Mouse (Mus musculus): ENCODE data around the gene Rgs12. TPM values are rescaled to one million over a fixed set of nuclear protein-coding genes. Genes with fewer than 3 reads are reported as not detected.
A peak's percentile ranks its signal among the peaks of the same experiment; 100 is the strongest.

Rgs12 gene
- polyA plus RNA-seq, 1 experiment from 2014 or later: 57.6 TPM

DNA sequence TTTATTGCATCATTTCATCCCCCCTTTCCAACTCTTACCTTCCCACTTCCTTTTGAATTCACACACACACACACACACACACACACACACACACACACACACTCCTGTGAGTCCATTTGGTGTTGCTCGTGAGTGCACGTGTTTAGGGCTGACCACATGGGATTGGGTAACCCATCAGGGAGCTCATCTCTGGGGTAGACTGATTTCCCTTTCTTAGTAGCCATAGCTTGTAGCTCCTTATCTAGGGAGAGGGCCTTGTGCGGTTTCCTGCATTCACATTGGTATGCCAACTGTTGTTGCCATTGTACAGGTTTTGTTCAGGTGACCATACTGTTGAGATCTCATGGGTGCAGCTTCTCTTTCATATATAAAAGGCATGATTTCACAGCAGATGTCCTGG is 5.8 kb upstream of the Rgs12 start:
- H3K4me1 ChIP-seq: peaks cover 44% of the 10 kb centered on the region
- peak overlapping the region; percentile 85 for H3K27ac ChIP-seq
- 79% methylated on average over 3 of the region's 3 CpGs for WGBS

DNA sequence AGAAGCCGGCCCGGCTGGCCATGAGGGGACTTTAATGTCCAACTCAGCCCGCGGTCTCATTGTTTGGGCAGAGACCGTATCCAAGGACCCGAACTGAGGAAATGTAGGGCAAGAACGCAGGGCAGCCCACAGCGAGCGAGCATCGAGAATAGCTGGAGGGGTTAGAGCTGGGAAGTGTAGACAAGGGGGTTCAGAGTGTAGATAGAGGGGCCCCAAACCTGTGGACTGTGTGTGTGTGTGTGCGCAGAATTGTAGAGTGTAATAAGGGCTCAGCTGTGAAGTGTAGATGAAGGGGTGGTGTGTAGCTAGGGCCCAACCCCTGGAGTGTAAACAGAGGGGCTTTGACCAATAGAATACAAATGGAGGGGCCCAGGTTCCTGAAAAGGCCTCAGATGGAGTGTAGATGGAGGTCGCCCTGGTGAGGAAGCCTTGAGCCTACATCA is 545 bp downstream of the Rgs12 start:
- Histone ChIP-seq H3K4me3 (peak overlapping the region; percentile 88), H3K4me1 (peaks cover 59% of the 10 kb centered on the region), H3K27ac (peak overlapping the region; percentile 99), H3K36me3 (replicated peaks) (peaks cover 40% of the 10 kb centered on the region), H3K9me3 (peaks cover 13% of the 10 kb centered on the region), H3K27me3 (ENCODE audit: poor library complexity, severe bottlenecking) (no peaks in the 10 kb centered on the region)
- WGBS: under 1% methylated on average over 12 of the region's 12 CpGs
- DNase-seq (ENCODE audit: extremely low spot score, low spot score): peak; percentile 60

More for the DNA sequence above, 5.8 kb upstream of the Rgs12 start:
- H3K4me3 ChIP-seq: no peak overlapping the region
- no peaks in the 10 kb centered on the region for H3K36me3 ChIP-seq (replicated peaks)
- no peaks in the 10 kb centered on the region for H3K27me3 ChIP-seq (ENCODE audit: poor library complexity, severe bottlenecking)
- H3K9me3 ChIP-seq: no peaks in the 10 kb centered on the region
- DNase-seq (ENCODE audit: extremely low spot score, low spot score): no peak

DNA sequence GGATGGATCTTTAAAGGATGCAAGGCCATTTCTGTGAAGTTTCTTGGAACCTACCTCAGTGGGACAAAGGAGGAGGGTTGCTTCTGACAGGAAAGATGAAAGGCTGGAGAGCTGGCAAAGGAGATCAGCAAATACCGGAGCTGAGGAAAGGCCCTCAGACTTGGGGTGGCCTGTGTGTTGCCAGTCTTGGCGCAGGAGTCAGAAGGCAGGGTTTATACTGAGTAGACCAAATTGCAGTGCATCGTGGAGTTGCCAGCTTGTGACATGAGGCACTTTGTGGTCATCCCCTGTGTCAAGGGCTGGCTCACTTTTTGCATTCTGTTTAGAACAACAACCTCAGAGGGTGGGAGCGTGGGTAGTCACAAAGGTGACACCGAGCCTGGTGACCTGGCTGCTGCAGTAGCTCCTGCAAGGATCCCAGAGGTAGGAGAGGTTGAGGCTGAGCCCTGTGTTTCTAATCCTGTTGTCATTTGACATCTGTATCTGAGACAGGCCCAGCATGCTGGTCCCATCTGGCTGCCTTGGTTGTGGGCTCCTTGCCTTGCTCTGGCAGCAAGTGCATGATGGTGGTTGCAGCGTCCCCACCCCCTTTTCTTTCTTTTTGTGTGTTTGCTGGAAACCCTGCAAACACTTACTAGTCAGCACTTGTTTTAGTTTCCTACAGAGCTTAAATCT is 1.4 kb downstream of the Rgs12 start:
- peak overlapping the region; percentile 88 for H3K4me3 ChIP-seq
- 86% methylated on average over 6 of the region's 6 CpGs for WGBS
- H3K36me3 ChIP-seq (replicated peaks): peaks cover 49% of the 10 kb centered on the region
- peak overlapping the region; percentile 99 for H3K27ac ChIP-seq
- peaks cover 13% of the 10 kb centered on the region for H3K9me3 ChIP-seq
- no peaks in the 10 kb centered on the region for H3K27me3 ChIP-seq (ENCODE audit: poor library complexity, severe bottlenecking)
- H3K4me1 ChIP-seq: peaks cover 59% of the 10 kb centered on the region
- DNase-seq (ENCODE audit: extremely low spot score, low spot score): no peak

DNA sequence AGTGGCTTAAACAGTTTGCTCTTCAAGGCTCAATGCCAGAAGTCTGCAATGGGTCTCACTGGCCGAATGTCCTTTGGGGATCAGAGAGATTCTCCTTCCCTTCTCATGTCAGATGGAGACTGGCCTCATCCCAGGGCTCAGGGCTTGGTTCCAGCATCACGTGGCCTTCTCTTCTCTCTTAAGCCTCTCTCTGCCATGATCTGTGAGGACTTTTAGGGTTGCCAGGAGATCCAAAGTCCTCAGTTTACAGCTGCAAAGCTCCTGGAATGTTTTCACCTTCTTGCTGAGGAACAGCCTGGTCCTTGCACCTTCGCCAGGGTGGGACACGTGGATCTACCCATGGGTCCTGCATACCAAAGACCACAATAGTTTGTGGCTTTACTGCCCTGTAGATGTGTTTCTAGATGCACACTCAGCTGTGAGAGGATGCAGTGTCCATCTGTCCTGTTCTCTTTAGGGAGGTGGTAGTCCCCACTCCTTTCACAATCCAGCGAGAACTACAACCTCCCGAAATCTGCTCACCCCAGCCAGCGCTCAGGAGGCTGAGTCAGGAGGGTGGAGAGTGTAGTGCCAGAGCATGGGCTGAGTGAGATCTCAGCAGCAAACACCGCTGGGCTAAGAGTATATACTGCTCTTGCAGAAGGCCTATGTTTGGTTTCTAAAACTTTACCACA is 2.1 kb downstream of the Rgs12 start:
- Histone ChIP-seq H3K9me3 (peaks cover 13% of the 10 kb centered on the region), H3K4me1 (peaks cover 59% of the 10 kb centered on the region), H3K4me3 (peak overlapping the region; percentile 88), H3K27ac (peak overlapping the region; percentile 99), H3K27me3 (ENCODE audit: poor library complexity, severe bottlenecking) (no peaks in the 10 kb centered on the region), H3K36me3 (replicated peaks) (peaks cover 55% of the 10 kb centered on the region)
- WGBS: 96% methylated on average over 8 of the region's 8 CpGs
- no peak for DNase-seq (ENCODE audit: extremely low spot score, low spot score)

DNA sequence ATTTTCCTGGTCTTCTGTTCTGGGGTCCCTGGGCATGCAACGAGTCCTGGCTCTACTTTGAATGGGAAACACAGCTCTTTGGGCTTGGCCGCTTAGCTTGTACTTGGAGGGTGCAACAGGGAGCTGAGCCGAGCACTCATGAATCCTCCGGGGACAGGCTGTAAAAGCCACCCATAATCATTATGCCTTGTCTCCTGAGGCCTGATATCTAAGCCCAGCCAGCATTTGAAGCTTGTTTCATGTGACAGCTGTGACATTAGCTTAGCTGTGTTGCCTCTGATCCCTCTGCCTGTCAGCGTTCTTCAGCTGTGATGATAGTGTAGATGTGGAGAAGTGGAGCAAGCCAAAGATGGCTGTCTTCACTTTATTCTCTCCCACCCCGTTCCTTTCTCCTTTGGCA is 5.3 kb downstream of the Rgs12 start:
- Histone ChIP-seq H3K27me3 (ENCODE audit: poor library complexity, severe bottlenecking) (no peaks in the 10 kb centered on the region), H3K36me3 (replicated peaks) (peaks cover 81% of the 10 kb centered on the region), H3K4me1 (peaks cover 66% of the 10 kb centered on the region), H3K4me3 (no peak overlapping the region), H3K27ac (peak overlapping the region; percentile 41; the same call in 1 of the 2 replicates), H3K9me3 (peaks cover 13% of the 10 kb centered on the region)
- 92% methylated on average over 6 of the region's 6 CpGs for WGBS
- no peak for DNase-seq (ENCODE audit: extremely low spot score, low spot score)

DNA sequence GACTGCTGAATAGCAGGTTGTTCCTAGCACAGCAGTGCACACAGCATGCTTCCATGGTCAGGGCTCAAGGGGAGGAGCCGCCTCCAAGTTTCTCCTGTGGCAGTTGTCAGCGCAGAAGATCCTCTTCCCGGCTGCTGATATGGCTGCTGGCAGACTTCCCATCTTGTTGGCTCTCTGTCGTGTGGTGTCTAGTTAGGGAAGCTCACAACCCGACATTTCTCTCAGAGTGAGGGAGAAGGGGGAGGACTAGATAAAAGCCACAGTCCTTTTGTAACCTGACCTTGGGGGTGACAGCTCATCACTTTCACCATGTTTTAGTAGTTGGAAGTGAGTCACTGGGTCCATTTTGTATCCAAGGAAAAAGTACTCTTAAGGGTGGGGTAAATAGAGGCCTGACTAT is 6.4 kb downstream of the Rgs12 start:
- WGBS: 92% methylated on average over 5 of the region's 5 CpGs
- peaks cover 13% of the 10 kb centered on the region for H3K9me3 ChIP-seq
- DNase-seq (ENCODE audit: extremely low spot score, low spot score): no peak
- peaks cover 65% of the 10 kb centered on the region for H3K4me1 ChIP-seq
- peaks cover 80% of the 10 kb centered on the region for H3K36me3 ChIP-seq (replicated peaks)
- H3K27ac ChIP-seq: no peak overlapping the region
- no peak overlapping the region for H3K4me3 ChIP-seq
- no peaks in the 10 kb centered on the region for H3K27me3 ChIP-seq (ENCODE audit: poor library complexity, severe bottlenecking)

DNA sequence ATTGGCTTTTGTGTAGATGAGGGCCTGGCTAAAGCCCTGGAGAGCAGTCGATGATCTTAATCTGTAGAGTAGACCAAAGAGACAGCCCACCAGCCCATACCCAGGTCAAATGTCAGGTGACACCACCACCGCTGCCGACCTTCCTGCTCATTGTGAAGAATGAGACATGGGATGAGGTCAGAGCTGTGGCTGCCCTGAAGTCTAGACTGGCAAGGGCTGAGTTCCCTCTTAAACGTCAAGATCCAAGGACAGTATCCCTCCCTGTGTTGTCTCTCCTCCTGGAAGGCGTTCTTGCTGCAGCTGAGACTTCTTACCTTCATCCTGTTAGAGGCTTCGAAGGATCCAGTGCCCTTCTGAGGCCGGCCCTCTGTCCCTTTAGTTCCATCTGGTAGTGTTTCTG is 6.9 kb downstream of the Rgs12 start:
- Histone ChIP-seq H3K36me3 (replicated peaks) (peaks cover 76% of the 10 kb centered on the region), H3K27me3 (ENCODE audit: poor library complexity, severe bottlenecking) (no peaks in the 10 kb centered on the region), H3K27ac (no peak overlapping the region), H3K4me1 (peaks cover 60% of the 10 kb centered on the region), H3K9me3 (peaks cover 13% of the 10 kb centered on the region), H3K4me3 (no peak overlapping the region)
- 87% methylated on average over 7 of the region's 7 CpGs for WGBS
- no peak for DNase-seq (ENCODE audit: extremely low spot score, low spot score)

DNA sequence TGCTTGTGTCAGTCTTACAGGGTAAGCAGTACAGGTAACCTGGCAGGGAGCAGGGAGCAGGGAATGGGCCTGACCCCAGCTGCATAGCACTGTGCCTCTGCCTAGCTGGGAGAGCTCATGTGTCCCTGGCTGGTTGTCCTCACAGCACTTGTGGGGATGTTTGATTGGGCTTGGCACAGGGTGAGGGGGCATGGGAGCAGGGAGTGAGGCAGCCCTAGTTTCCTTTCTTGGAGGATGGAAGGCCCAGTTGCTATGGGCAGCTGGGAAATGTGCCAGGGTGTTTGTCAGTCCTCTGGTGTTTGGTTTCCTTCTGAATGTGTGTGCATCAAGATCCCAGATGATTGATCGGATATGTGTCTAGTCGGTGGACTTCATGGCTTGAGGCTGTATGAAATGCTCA is 7.8 kb downstream of the Rgs12 start:
- Histone ChIP-seq H3K4me1 (peaks cover 64% of the 10 kb centered on the region), H3K27ac (no peak overlapping the region), H3K27me3 (ENCODE audit: poor library complexity, severe bottlenecking) (no peaks in the 10 kb centered on the region), H3K4me3 (no peak overlapping the region), H3K36me3 (replicated peaks) (peaks cover 73% of the 10 kb centered on the region), H3K9me3 (peaks cover 13% of the 10 kb centered on the region)
- DNase-seq (ENCODE audit: extremely low spot score, low spot score): no peak
- 98% methylated on average over 2 of the region's 2 CpGs for WGBS

DNA sequence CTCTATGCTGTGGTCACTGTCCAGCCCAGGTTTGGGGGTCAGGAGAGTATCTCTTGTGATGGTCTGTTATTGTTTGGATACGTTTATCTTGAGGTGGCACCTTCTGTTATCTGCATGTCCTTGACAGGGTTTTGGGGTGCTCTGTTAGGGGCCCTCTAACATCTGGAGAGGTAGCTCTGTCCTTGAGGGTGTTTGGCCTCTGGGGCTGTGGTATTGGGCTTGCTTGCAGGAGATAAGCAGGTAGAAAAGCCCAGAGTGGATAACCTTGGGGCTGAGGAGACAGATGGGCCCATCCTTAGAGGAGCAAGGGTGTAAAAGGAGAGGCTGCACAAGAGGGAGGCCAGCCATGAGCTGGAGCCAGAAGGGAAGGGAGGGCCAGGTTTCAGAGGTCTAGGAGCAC is 10.8 kb downstream of the Rgs12 start:
- Histone ChIP-seq H3K9me3 (no peaks in the 10 kb centered on the region), H3K27ac (peak overlapping the region; percentile 63), H3K4me1 (peaks cover 48% of the 10 kb centered on the region), H3K36me3 (replicated peaks) (peaks cover 53% of the 10 kb centered on the region), H3K27me3 (ENCODE audit: poor library complexity, severe bottlenecking) (no peaks in the 10 kb centered on the region), H3K4me3 (no peak overlapping the region)
- 92% methylated on average over 1 of the region's 1 CpGs for WGBS
- DNase-seq (ENCODE audit: extremely low spot score, low spot score): no peak

DNA sequence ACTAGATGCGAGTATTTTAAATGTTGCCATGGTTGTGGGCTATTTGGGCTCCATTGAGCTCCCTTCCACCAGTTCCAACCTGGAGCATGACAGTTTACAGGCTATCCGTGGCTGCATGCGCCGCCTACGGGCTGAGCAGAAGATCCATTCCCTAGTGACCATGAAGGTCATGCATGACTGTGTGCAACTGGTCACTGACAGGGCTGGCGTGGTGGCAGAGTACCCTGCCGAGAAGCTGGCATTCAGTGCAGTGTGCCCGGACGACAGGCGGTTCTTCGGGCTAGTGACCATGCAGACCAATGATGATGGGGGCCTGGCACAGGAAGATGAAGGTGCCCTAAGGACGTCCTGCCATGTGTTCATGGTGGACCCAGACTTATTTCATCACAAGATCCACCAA is 16.3 kb downstream of the Rgs12 start:
- DNase-seq (ENCODE audit: extremely low spot score, low spot score): no peak
- 93% methylated on average over 12 of the region's 12 CpGs for WGBS
- H3K27me3 ChIP-seq (ENCODE audit: poor library complexity, severe bottlenecking): no peaks in the 10 kb centered on the region
- no peak overlapping the region for H3K27ac ChIP-seq
- 0 out of 2 replicates have a peak, but pooled peaks cover 8% of the 10 kb centered on the region for H3K4me1 ChIP-seq
- H3K9me3 ChIP-seq: no peaks in the 10 kb centered on the region
- H3K4me3 ChIP-seq: no peak overlapping the region
- H3K36me3 ChIP-seq (replicated peaks): peaks cover 67% of the 10 kb centered on the region

DNA sequence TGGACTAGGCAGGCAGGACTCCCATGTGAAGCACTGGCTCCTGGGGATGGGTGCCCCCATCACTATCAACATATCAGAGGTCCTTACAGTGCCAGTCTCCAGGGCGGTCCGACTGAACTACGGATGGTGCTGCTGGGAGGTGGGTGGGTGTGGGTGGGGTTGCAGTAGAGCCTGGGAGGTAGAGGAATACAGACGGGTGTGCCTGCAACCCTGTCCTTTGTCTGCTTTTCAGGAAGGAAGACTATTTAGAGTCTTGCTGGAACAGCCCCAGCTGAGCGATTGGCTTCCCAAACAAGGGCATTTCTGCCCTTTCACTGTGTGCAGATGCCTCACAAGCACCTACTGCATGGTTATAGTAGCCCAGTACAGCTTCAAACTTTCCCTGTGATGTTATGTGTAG is 19.1 kb downstream of the Rgs12 start:
- DNase-seq (ENCODE audit: extremely low spot score, low spot score): no peak

DNA sequence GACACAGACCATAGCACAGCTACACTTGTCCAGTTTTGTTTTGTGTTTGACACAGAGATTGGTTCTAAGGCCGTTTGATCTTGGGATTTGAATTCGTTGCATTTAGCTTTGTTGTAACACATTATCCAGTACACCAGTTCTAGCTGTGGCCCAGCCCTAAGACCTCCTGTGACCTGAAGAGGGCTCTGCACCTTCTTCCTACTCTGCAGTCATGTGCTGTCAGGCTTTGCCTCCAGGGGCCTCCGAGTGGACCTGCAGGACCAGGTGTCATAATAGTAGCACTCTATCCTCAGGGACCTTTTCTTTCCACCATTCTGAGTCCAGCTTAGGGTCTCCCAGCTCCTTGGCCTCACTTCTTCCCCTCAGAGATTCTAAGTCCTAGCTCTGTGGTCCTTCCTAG is 23.2 kb downstream of the Rgs12 start:
- H3K4me3 ChIP-seq: no peak overlapping the region
- H3K36me3 ChIP-seq (replicated peaks): peaks cover 92% of the 10 kb centered on the region
- H3K27me3 ChIP-seq (ENCODE audit: poor library complexity, severe bottlenecking): no peaks in the 10 kb centered on the region
- no peak for DNase-seq (ENCODE audit: extremely low spot score, low spot score)
- 90% methylated on average over 3 of the region's 3 CpGs for WGBS
- 0 out of 2 replicates have a peak, but pooled peaks cover 9% of the 10 kb centered on the region for H3K4me1 ChIP-seq
- H3K27ac ChIP-seq: no peak overlapping the region
- no peaks in the 10 kb centered on the region for H3K9me3 ChIP-seq

More for the DNA sequence above, 19.1 kb downstream of the Rgs12 start:
- H3K36me3 ChIP-seq (replicated peaks): peaks cover 86% of the 10 kb centered on the region
- H3K27me3 ChIP-seq (ENCODE audit: poor library complexity, severe bottlenecking): no peaks in the 10 kb centered on the region
- H3K4me1 ChIP-seq: no peaks in the 10 kb centered on the region
- WGBS: 92% methylated on average over 5 of the region's 5 CpGs
- H3K27ac ChIP-seq: no peak overlapping the region
- no peaks in the 10 kb centered on the region for H3K9me3 ChIP-seq
- H3K4me3 ChIP-seq: no peak overlapping the region

All from forebrain, embryonic 10.5 days (tissue).